Mouse (Mus musculus) urinary bladder, postnatal 4 days (tissue): ENCODE measurements around the gene Rab5c.

Source experiments
- DNase-seq, 2 experiments: peaks; one replicate each; pipeline ENCODE4 v3.0.0; 2021 to 2022; ENCODE audit warnings: low spot score in 2 of 2

Rab5c gene

GRCm38 (mm10) chr11:100738066-100738604 is at the start of gene Rab5c:
Gene Rab5c, minus strand, starts transcription at chr11:100738215.
- DNase-seq: peak; percentile 97 to 99

GRCm38 (mm10) chr11:100785774-100786173 is 47.8 kb upstream of the Rab5c start:
- no peak for DNase-seq

- DNase-seq: no peak
Measured at GRCm38 (mm10) chr11:100784286-100784685, 46.3 kb upstream of the Rab5c start.

- no peak for DNase-seq
Measured at GRCm38 (mm10) chr11:100782568-100782967, 44.6 kb upstream of the Rab5c start.

- no peak for DNase-seq
Measured at GRCm38 (mm10) chr11:100781763-100782475, 43.9 kb upstream of the Rab5c start.

GRCm38 (mm10) chr11:100780247-100780646 is 42.2 kb upstream of the Rab5c start:
- DNase-seq: no peak

GRCm38 (mm10) chr11:100778069-100778468 is 40.1 kb upstream of the Rab5c start:
- DNase-seq: no peak

- no peak for DNase-seq
Measured at GRCm38 (mm10) chr11:100775921-100776320, 37.9 kb upstream of the Rab5c start.

GRCm38 (mm10) chr11:100774261-100774660 is 36.2 kb upstream of the Rab5c start:
- DNase-seq: no peak

- DNase-seq: peak; percentile 68 to 83
Measured at GRCm38 (mm10) chr11:100770646-100771408, 32.8 kb upstream of the Rab5c start, which contains the start of gene Ghdc. Gene Ghdc, minus strand, starts transcription at chr11:100770957.

- DNase-seq: no peak
Measured at GRCm38 (mm10) chr11:100769980-100770379, 32.0 kb upstream of the Rab5c start.

- no peak for DNase-seq
Measured at GRCm38 (mm10) chr11:100767871-100768270, 29.9 kb upstream of the Rab5c start.

GRCm38 (mm10) chr11:100766726-100767125 is 28.7 kb upstream of the Rab5c start:
- no peak for DNase-seq

GRCm38 (mm10) chr11:100762831-100763230 is 24.8 kb upstream of the Rab5c start, which contains the start of gene Hcrt:
Gene Hcrt, minus strand, starts transcription at chr11:100762931.
- DNase-seq: no peak

- peak; percentile 78 to 83 for DNase-seq
Measured at GRCm38 (mm10) chr11:100761547-100762045, 23.6 kb upstream of the Rab5c start.

GRCm38 (mm10) chr11:100759611-100760233 is 21.7 kb upstream of the Rab5c start, which contains the start of gene Kcnh4:
Gene Kcnh4, minus strand, starts transcription at chr11:100759942.
- no peak for DNase-seq

- DNase-seq: no peak
Measured at GRCm38 (mm10) chr11:100758707-100759610, 20.9 kb upstream of the Rab5c start.

- DNase-seq: no peak
Measured at GRCm38 (mm10) chr11:100757566-100757965, 19.6 kb upstream of the Rab5c start.

GRCm38 (mm10) chr11:100756476-100756875 is 18.5 kb upstream of the Rab5c start:
- DNase-seq: no peak

GRCm38 (mm10) chr11:100754693-100755057 is 16.7 kb upstream of the Rab5c start:
- DNase-seq: no peak
